Mouse (Mus musculus) lung, embryonic 14.5 days (tissue): ENCODE data around the gene Brix1. TPM values are rescaled to one million over a fixed set of nuclear protein-coding genes. Genes with fewer than 3 reads are reported as not detected.
"Not testable (repeated sequence)": the region's sequence is repeated elsewhere in the genome, so short reads cannot be mapped to it uniquely, and the experiment has no call there.

Experiments
- ATAC-seq: fragments of 200-750 bp; cut with Nextera tagmentation; 2 replicates; pipeline ENCODE4 v1.8.0; 2017; ENCODE audit warnings: mild to moderate bottlenecking, moderate TSS enrichment, moderate library complexity; ENCODE audit not compliant: insufficient read depth
- DNase-seq: peaks from one replicate; pipeline ENCODE4 v3.0.0-alpha.2; 2015
- H3K27ac ChIP-seq: fragments of 300-500 bp; sonication (generic); 2 replicates; pipeline ENCODE4 v1.5.1; 2014; ENCODE audit warnings: low read depth, mild to moderate bottlenecking, moderate library complexity
- H3K27me3 ChIP-seq: fragments of 300-500 bp; sonication (generic); 2 replicates; pipeline ENCODE4 v1.6.1; 2014; ENCODE audit warnings: low read length, control low read depth; ENCODE audit not compliant: insufficient read depth
- H3K36me3 ChIP-seq: fragments of 300-500 bp; sonication (generic); 2 replicates; pipeline ENCODE4 v1.6.1; 2014; ENCODE audit warnings: control low read depth; ENCODE audit not compliant: insufficient read depth
- H3K4me1 ChIP-seq: fragments of 300-500 bp; sonication (generic); 2 replicates; pipeline ENCODE4 v1.6.1; 2014; ENCODE audit warnings: antibody characterized with exemption, control low read depth; ENCODE audit not compliant: insufficient read depth
- H3K4me2 ChIP-seq: fragments of 300-500 bp; sonication (generic); 2 replicates; pipeline ENCODE4 v1.6.1; 2014; ENCODE audit warnings: mild to moderate bottlenecking
- H3K4me3 ChIP-seq: fragments of 300-500 bp; sonication (generic); 2 replicates; pipeline ENCODE4 v1.5.1; 2014; ENCODE audit warnings: low read depth, low read length
- H3K9ac ChIP-seq: fragments of 300-500 bp; sonication (generic); 2 replicates; pipeline ENCODE4 v1.6.1; 2014
- H3K9me3 ChIP-seq: fragments of 300-500 bp; sonication (generic); 2 replicates; pipeline ENCODE4 v1.6.1; 2016; ENCODE audit warnings: low read depth, low read length, control low read depth
- CTCF ChIP-seq: IDR thresholded peaks from 2 replicates; pipeline ENCODE4 v1.5.1; 2016; ENCODE audit warnings: antibody characterized with exemption, low read depth
- WGBS: fragments of 180-500 bp; shearing (Covaris S2); extraction: QIAGEN DNeasy Blood & Tissue Kit; methylation state at CpG from one replicate; pipeline ENCODE4 v1.1.7; 2014; 5-methylcytosine and 5-hydroxymethylcytosine counted together
- polyA plus RNA-seq: library from polyadenylated mRNA; unstranded; fragments of >200 nt; fragmentation: Nextera tagmentation; extraction: Ambion mirVana; gene quantifications from 2 replicates; pipeline ENCODE4 v1.2.1, GENCODE M21; 2014

The Brix1 gene
- polyA plus RNA-seq, result 120 and 126 TPM in 2 replicates

GRCm38 (mm10) chr15:10485484-10486364, at the start of gene Brix1, which contains the start of gene Rad1:
Brix1 (minus strand) TSS chr15:10485947.
Rad1 (plus strand) TSS chr15:10486018.
- Histone ChIP-seq H3K27me3 (no peaks in the 10 kb centered on the region), H3K4me2 (peak within 1 kb of the TSS; percentile 87), H3K9ac (peak within 1 kb of the TSS; percentile 79), H3K4me1 (no peaks in the 10 kb centered on the region), H3K27ac (peak within 1 kb of the TSS; percentile 79), H3K36me3 (peaks cover 23% of the 10 kb centered on the region), H3K9me3 (no peaks in the 10 kb centered on the region), H3K4me3 (peak within 1 kb of the TSS; percentile 83)
- peak; percentile 98 for DNase-seq
- ATAC-seq, result peak; percentile 100
- TF ChIP-seq CTCF, result peak; percentile 6; the same call in 1 of the 2 replicates
- under 1% methylated on average over 58 of the region's 58 CpGs for WGBS

- no peaks in the 10 kb centered on the region for H3K36me3 ChIP-seq
- no peak overlapping the region for H3K9ac ChIP-seq
- H3K27me3 ChIP-seq, result no peaks in the 10 kb centered on the region
- no peak overlapping the region for H3K4me2 ChIP-seq
- H3K9me3 ChIP-seq, result no peaks in the 10 kb centered on the region
- no peaks in the 10 kb centered on the region for H3K4me1 ChIP-seq
- ATAC-seq, result no peak
- no peak overlapping the region for H3K27ac ChIP-seq
- TF ChIP-seq CTCF, result no peak
- WGBS, result 78% methylated on average over 5 of the region's 5 CpGs
- H3K4me3 ChIP-seq, result no peak overlapping the region
- no peak for DNase-seq
Observed at GRCm38 (mm10) chr15:10534591-10534990, 48.8 kb upstream of the Brix1 start.

- H3K36me3 ChIP-seq, DNase-seq, H3K27ac ChIP-seq, H3K4me2 ChIP-seq, H3K4me3 ChIP-seq, H3K9ac ChIP-seq, H3K4me1 ChIP-seq, H3K9me3 ChIP-seq, ATAC-seq, H3K27me3 ChIP-seq: not testable (repeated sequence)
- WGBS, result 84% methylated on average over 10 of the region's 10 CpGs
Observed at GRCm38 (mm10) chr15:10533361-10533760, 47.6 kb upstream of the Brix1 start.

GRCm38 (mm10) chr15:10531352-10531751, 45.6 kb upstream of the Brix1 start:
- ATAC-seq, result no peak
- no peak for DNase-seq
- no peaks in the 10 kb centered on the region for H3K9me3 ChIP-seq
- no peaks in the 10 kb centered on the region for H3K27me3 ChIP-seq
- H3K4me1 ChIP-seq, result no peaks in the 10 kb centered on the region
- TF ChIP-seq CTCF, result no peak
- H3K36me3 ChIP-seq, result no peaks in the 10 kb centered on the region
- no peak overlapping the region for H3K9ac ChIP-seq
- 70% methylated on average over 4 of the region's 4 CpGs for WGBS
- H3K4me3 ChIP-seq, result no peak overlapping the region
- no peak overlapping the region for H3K4me2 ChIP-seq
- H3K27ac ChIP-seq, result no peak overlapping the region

GRCm38 (mm10) chr15:10525896-10526295, 40.1 kb upstream of the Brix1 start:
- no peaks in the 10 kb centered on the region for H3K36me3 ChIP-seq
- H3K27me3 ChIP-seq, result no peaks in the 10 kb centered on the region
- no peak overlapping the region for H3K9ac ChIP-seq
- ATAC-seq (no peak), DNase-seq (no peak)
- no peak overlapping the region for H3K27ac ChIP-seq
- no peak for TF ChIP-seq CTCF
- H3K4me1 ChIP-seq, result no peaks in the 10 kb centered on the region
- no peaks in the 10 kb centered on the region for H3K9me3 ChIP-seq
- 62% methylated on average over 1 of the region's 1 CpGs for WGBS
- H3K4me3 ChIP-seq, result no peak overlapping the region
- no peak overlapping the region for H3K4me2 ChIP-seq

- TF ChIP-seq CTCF, result no peak
- no peak overlapping the region for H3K9ac ChIP-seq
- H3K27me3 ChIP-seq, result no peaks in the 10 kb centered on the region
- no peaks in the 10 kb centered on the region for H3K4me1 ChIP-seq
- no peak for ATAC-seq
- no peak for DNase-seq
- no peak overlapping the region for H3K27ac ChIP-seq
- H3K4me3 ChIP-seq, result no peak overlapping the region
- no peak overlapping the region for H3K4me2 ChIP-seq
- no peaks in the 10 kb centered on the region for H3K36me3 ChIP-seq
- no peaks in the 10 kb centered on the region for H3K9me3 ChIP-seq
- WGBS, result 87% methylated on average over 7 of the region's 7 CpGs
Observed at GRCm38 (mm10) chr15:10515166-10515565, 29.4 kb upstream of the Brix1 start.

- Histone ChIP-seq H3K9me3 (no peaks in the 10 kb centered on the region), H3K27me3 (no peaks in the 10 kb centered on the region), H3K4me1 (no peaks in the 10 kb centered on the region), H3K4me2 (no peak overlapping the region), H3K4me3 (no peak overlapping the region), H3K9ac (no peak overlapping the region), H3K27ac (no peak overlapping the region), H3K36me3 (no peaks in the 10 kb centered on the region)
- no peak for TF ChIP-seq CTCF
- DNase-seq (peak; percentile 15), ATAC-seq (no peak)
- 59% methylated on average over 11 of the region's 11 CpGs for WGBS
Observed at GRCm38 (mm10) chr15:10506099-10506498, 20.4 kb upstream of the Brix1 start.
